Mouse (Mus musculus) spleen, postnatal 36 days (tissue): ENCODE measurements around the gene Pnliprp1.

Source experiments
- DNase-seq, 2 experiments: peaks; one replicate each; pipeline ENCODE4 v3.0.0; 2022; ENCODE audit warnings: low spot score in 2 of 2, mixed read lengths in 1 of 2

The Pnliprp1 gene

GRCm38 (mm10) chr19:58776461-58776860 lies 47.8 kb downstream of the Pnliprp1 start:
- no peak for DNase-seq

- DNase-seq, result no peak
These were observed 52.9 kb downstream of the Pnliprp1 start for GRCm38 (mm10) chr19:58781566-58781965.

- DNase-seq, result no peak
These were observed 55.3 kb downstream of the Pnliprp1 start for GRCm38 (mm10) chr19:58783938-58784337.

- no peak for DNase-seq
These were observed 60.5 kb downstream of the Pnliprp1 start for GRCm38 (mm10) chr19:58789194-58789593.
